Mouse (Mus musculus): Measurements from ENCODE around the gene Gm45717.

Gene Gm45717

GRCm38 (mm10) chr7:140902036-140902875 is 53.5 kb downstream of the Gm45717 start:
- DNase-seq: no peak

DNA sequence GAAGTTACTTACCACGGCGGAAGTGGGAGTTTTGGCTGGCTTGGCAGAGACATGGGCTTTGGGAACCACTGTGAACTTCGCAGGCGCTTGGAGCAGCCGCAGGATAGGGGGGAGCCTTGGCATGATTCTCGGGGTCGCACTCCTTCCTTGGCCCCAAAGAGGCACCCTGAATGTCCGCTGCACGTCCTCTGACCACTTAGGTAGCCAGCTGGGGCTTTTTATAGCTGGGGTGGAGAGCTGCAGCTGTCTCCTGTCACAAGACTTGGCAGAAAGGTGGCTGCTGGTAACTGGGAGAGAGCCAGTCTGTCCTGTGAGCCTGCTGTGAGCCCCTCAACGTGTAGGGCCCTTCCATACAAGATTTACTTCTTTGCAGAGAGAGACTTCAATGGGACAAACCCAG is 55.5 kb downstream of the Gm45717 start, which contains the start of gene Cox8b:
Cox8b (minus strand) TSS at position 227 of the 400 bp plus-strand sequence.
- no peak for DNase-seq

Data from thymus, postnatal 14 days (tissue).